Mouse (Mus musculus) liver, postnatal 0 days (tissue): ENCODE data around the gene Rps6kc1.

Source experiments
- CTCF ChIP-seq: sonication (generic); IDR thresholded peaks from 2 replicates; pipeline ENCODE4 v1.5.1; 2016; ENCODE audit warnings: antibody characterized with exemption, low read depth
- EP300 ChIP-seq: IDR thresholded peaks from 2 replicates; pipeline ENCODE4 v1.6.1; 2016; ENCODE audit warnings: antibody characterized with exemption, low read depth, mild to moderate bottlenecking

- TF ChIP-seq EP300 = no peak
- TF ChIP-seq CTCF = no peak
These were observed 246.6 kb downstream of the Rps6kc1 start for GRCm38 (mm10) chr1:190664767-190665489.
